27 mouse cellular contexts compared by ENCODE assay signal in genomic region chr14:28326456-28326855, GRCm38 (mm10).
A peak's percentile ranks its signal among the peaks of the same experiment; 100 is the strongest.
DNase-seq lines count a peak whose midpoint lies in the region; ATAC-seq and TF ChIP-seq lines count a peak whose summit lies in the region.
"Had no signal": no experiment of that assay in that cellular context is flagged by ENCODE, and none has a peak within 500 bp of the region (broad histone marks: within the 10 kb centered on the region; RNA-seq: fewer than 3 reads in every experiment).

No protein-coding gene starts in this region.

- H3K9me3 ChIP-seq in lung, postnatal 0 days (ENCODE audit: low read length): no peaks in the 10 kb centered on the region
- H3K9me3 ChIP-seq: forebrain, embryonic 12.5 days; limb, embryonic 13.5 days; midbrain, embryonic 10.5 days; neural tube, embryonic 13.5 days had no signal

- no peak overlapping the region for H3K27ac ChIP-seq in lung, postnatal 0 days (ENCODE audit: low read length)
- H3K27ac ChIP-seq: forebrain, embryonic 12.5 days; hindbrain, embryonic 14.5 days; limb, embryonic 13.5 days; midbrain, embryonic 10.5 days; neural tube, embryonic 13.5 days; stomach, postnatal 0 days had no signal

- no peak overlapping the region for H3K4me3 ChIP-seq in lung, postnatal 0 days (ENCODE audit: low read depth, low read length)
- H3K4me3 ChIP-seq: erythroblast, embryonic 14.5 days; forebrain, embryonic 12.5 days; limb, embryonic 13.5 days; midbrain, embryonic 10.5 days; neural tube, embryonic 13.5 days had no signal

- H3K9ac ChIP-seq in lung, postnatal 0 days (replicated peaks; ENCODE audit: low read depth): no peak overlapping the region
- H3K9ac ChIP-seq: forebrain, embryonic 12.5 days; hindbrain, embryonic 14.5 days; limb, embryonic 13.5 days; neural tube, embryonic 13.5 days had no signal

- no peaks in the 10 kb centered on the region for H3K36me3 ChIP-seq in lung, postnatal 0 days (ENCODE audit: insufficient read depth, low read length)
- H3K36me3 ChIP-seq: forebrain, embryonic 12.5 days; limb, embryonic 13.5 days; midbrain, embryonic 10.5 days; neural tube, embryonic 13.5 days had no signal

- no peak for ATAC-seq in lung, postnatal 0 days
- ATAC-seq: CD4-positive, CD25-positive, alpha-beta regulatory T cell, adult 4 months; intestine, postnatal 0 days had no signal

- H3K27me3 ChIP-seq in lung, postnatal 0 days (replicated peaks; ENCODE audit: insufficient read depth, low read length): no peaks in the 10 kb centered on the region
- H3K27me3 ChIP-seq: forebrain, embryonic 12.5 days; limb, embryonic 13.5 days; neural tube, embryonic 13.5 days had no signal

- DNase-seq in layer of hippocampus, adult 11-12 months (ENCODE audit: low spot score): peak; percentile 20
- DNase-seq in layer of hippocampus, postnatal 36 days: no peak
- DNase-seq in lung, postnatal 0 days (ENCODE audit: low spot score): peak; percentile 8
- no peak for DNase-seq in lung, adult 18-20 months
- DNase-seq in lung, postnatal 10 days: peak; percentile 58
- DNase-seq in skeletal muscle tissue, adult 2 months (ENCODE audit: low read depth, low spot score): peak; percentile 15
- DNase-seq in left cerebral cortex, adult 18-20 months (ENCODE audit: low spot score in 2 of 2): no peak
- DNase-seq in kidney, adult 11 months: no peak
- DNase-seq: adrenal gland, postnatal 25 days; cerebellum, adult 18-20 months; gastrocnemius, postnatal 25 days; heart, adult 18-20 months; heart, postnatal 4 days; kidney, postnatal 14 days; right cerebral cortex, postnatal 14 days; thymus, postnatal 4 days had no signal

- no peak overlapping the region for H3K4me2 ChIP-seq in lung, postnatal 0 days (replicated peaks; ENCODE audit: low read depth, low read length)
- H3K4me2 ChIP-seq: forebrain, embryonic 12.5 days; heart, embryonic 11.5 days; hindbrain, embryonic 14.5 days; limb, embryonic 13.5 days; liver, embryonic 11.5 days; neural tube, embryonic 13.5 days had no signal

- WGBS in lung, postnatal 0 days: 56% methylated on average over 7 of the region's 7 CpGs

- TF ChIP-seq CTCF in lung, postnatal 0 days (IDR thresholded peaks at IDR 0.05): no peak

- no peak for TF ChIP-seq EP300 in lung, postnatal 0 days (IDR thresholded peaks at IDR 0.05)

- H3K4me1 ChIP-seq in lung, postnatal 0 days (ENCODE audit: insufficient read depth, low read depth, low read length): no peaks in the 10 kb centered on the region; the same call in 1 of the 2 replicates

Comparison
In these comparisons a context has a peak if more than half of its experiments do, and no peak if none do; other contexts are left out.
1. DNase-seq: peak in layer of hippocampus, adult 11-12 months (single experiment), lung, postnatal 0 days (single experiment), lung, postnatal 10 days (single experiment) and skeletal muscle tissue, adult 2 months (single experiment); none in layer of hippocampus, postnatal 36 days (0 of 2), lung, adult 18-20 months (0 of 2), left cerebral cortex, adult 18-20 months (0 of 2) and kidney, adult 11 months (single experiment).